Mouse (Mus musculus): ENCODE data around the gene Il17rb.

Gene Il17rb

DNA sequence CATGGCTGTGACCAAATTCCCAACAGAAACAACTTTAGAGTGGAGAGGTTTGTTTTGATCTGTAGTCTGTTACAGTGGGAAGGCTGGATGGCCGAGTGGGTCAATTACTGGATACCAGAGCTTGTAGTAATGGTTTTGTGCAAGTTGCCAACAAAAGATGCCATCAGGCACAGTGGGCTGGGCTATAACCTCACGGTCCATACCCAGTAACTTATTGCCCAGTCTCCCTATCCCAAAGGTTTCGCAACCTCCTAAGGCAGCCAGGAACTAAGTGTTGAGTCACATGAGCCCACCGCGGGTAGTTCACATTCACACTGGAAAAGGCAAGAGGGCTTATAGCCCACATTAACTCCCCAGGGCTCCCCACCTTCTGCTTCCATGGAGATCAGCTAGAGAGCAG is 8.0 kb upstream of the Il17rb start:
- no peak for DNase-seq (ENCODE audit: low spot score in 2 of 2)

DNA sequence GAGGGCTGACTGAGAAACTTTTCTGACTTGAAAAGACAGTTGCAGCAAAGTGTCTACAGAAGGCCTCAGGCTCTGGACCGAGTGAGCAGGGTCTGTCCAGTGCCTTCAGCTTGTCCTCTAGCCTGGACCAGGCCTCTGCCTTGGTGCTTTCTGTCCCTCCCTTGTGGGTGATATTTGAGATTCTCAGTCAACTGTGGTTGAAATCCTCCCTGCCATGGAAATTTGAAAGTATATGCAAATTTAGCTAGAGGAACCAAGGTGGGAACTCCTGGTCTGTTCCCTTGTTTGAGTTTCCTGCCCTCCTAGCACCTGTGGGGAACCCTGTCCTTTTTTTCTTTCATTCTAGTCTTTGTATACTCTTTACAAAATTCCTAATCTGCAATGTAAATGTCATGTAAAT is 6.3 kb upstream of the Il17rb start:
- no peak for DNase-seq (ENCODE audit: low spot score in 2 of 2)

DNA sequence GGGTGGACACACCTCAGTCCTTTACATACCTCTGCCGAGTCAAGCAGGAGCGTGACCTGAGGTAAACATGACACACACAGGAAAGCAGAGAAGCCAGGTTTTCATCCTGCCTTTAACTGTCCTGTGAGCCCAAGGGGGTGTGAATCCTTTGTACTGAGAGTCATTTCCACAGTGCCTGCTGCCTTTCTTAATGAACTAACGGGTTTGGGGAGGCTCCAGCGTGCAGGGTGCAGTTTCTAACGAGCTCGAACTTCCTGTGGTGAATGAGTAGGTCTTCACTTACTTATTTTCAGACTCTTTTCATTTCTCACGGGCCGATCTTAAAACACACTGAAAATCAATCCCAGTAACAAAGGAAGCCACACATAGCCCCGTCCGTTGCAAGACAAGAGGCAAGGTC is 5.8 kb upstream of the Il17rb start:
- peak in 1 of 2 experiments; percentile 41 for DNase-seq (ENCODE audit: low spot score in 2 of 2)

DNA sequence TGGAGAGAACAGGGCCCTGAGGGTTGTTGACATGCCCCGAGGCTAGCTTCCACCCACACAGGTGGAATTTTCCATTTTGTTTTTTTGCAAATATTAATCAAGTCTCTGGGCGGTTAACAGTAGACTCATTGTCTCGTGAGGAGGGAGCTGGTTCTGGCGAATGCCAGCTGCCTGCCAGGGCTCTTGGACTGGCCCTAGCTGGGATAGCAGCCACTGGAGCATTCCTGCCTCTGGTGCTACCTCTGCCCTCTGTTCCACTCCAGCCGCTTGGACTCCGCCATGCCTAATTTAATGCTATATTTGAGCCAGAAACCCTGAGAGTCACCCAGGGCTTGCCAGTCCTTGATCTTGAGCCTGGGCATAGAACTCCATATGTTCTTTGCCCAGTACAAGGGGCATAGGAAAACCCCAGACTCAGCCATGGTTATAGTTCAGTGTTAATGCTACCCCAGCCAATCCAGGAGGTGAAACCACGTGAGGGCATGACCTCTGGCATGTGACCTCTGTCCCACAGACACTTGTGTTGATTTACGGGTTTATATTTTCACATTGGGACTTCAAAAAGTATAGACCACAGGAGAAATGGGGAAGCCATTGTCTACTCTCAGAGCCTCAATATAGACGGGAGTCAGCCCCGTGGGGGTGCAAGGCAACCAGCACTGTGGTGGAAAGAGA is 3.3 kb upstream of the Il17rb start:
- no peak for DNase-seq (ENCODE audit: low spot score in 2 of 2)

DNA sequence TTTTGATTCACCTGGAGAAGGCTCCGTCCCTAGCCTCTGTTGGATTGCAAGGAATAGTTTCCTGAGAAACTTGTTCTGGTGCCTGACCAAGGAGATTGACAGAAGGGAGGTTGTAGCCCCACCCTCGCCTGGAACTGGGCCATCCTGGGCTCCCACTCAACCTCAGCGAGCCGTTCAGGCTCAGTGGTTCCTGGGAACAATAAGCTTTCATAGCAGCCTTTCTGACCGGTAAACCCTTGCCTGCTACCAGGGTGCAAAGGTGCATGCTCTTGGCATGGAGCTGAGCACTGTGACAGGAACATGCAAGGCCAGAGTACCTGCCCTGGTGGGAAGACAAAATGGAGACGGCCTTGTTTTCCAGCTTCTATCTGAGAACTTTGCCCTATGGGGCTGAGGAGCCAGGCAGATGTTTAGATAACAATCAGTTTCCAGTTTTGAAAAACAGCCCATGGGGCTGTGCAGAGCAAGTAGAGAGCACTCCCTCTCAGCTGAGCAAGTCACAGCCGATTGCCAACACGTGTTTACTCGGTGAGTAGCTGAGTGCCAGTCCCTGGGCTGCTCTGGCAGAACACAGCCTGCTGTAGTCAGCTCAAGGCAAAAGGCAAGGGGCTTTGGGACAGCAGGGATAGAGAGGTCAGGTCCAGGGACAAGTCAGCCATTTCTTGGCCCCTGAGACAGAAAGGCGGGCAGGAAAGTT is 1.3 kb upstream of the Il17rb start:
- DNase-seq (ENCODE audit: low spot score in 2 of 2) = peak; percentile 51 to 54

DNA sequence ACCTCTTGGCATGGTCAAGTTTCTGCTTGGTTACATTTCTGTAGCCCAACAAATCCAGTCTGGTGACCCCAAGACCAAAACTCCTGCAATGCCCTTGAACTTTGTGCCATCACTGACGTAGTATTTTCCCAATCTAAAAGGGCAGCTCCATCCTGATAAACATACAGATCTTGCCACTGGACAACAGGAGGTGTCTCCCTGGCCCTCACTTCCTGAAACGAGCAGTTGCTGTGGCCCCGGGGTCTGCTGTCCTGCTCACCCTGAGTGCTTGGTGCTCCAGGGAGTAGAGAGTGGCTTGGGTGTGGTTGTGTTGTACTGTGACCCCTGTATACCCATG is 9.3 kb downstream of the Il17rb start:
- DNase-seq (ENCODE audit: low spot score in 2 of 2) = no peak

DNA sequence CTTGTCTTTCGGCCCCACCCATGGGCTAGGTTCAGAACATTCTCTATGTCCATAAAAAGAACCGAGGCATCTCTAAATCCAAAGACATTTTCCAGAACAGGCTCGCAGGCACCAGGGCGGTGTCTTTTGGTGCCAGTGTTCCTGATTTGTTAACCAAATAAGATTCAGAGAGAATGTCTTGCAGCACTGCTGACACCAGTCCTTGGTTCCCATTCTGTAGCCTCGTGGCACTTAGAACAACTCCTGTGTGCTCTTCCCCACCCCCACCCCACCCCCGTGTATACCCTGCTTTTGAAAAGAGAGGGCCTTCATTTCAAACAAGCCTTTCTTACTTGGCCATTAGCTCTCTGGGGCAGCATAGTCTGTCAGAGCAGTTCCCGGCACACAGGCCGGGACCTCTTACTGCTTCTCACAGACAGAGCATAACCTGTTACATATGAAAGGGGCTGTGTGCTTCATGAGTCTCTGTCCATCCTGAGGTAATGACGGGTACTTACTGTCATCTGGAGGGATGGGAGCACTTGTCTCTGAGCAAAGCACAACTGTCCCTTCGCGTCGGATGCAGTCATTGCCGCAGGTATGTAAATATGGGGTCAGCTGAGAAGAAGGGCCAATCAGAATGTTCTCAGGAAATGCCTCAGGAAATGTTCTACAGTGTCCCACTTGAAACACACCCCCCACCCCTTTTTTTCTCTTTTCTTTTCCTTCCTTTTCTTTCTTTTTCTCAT is 9.8 kb downstream of the Il17rb start:
- DNase-seq (ENCODE audit: low spot score in 2 of 2) = no peak

DNA sequence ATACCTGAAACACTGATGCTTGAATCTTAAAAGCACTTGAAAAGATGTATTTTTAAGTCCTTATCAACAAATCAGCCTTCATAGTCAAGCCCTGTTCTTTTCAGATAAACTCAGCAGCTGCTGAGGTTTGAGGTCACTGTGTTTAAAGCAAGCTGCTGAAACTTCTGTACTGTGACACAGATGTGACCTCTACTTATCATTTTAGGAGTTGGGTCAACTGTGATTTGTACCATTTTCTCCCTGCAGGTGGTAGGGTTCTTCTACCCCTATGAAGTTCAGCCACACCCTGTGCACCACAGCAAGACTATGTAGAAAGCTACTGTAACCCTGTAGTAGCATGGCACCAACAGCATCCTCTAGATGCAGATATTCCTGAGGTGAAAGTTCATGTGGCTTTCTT is 11.4 kb downstream of the Il17rb start:
- no peak for DNase-seq (ENCODE audit: low spot score in 2 of 2)

DNA sequence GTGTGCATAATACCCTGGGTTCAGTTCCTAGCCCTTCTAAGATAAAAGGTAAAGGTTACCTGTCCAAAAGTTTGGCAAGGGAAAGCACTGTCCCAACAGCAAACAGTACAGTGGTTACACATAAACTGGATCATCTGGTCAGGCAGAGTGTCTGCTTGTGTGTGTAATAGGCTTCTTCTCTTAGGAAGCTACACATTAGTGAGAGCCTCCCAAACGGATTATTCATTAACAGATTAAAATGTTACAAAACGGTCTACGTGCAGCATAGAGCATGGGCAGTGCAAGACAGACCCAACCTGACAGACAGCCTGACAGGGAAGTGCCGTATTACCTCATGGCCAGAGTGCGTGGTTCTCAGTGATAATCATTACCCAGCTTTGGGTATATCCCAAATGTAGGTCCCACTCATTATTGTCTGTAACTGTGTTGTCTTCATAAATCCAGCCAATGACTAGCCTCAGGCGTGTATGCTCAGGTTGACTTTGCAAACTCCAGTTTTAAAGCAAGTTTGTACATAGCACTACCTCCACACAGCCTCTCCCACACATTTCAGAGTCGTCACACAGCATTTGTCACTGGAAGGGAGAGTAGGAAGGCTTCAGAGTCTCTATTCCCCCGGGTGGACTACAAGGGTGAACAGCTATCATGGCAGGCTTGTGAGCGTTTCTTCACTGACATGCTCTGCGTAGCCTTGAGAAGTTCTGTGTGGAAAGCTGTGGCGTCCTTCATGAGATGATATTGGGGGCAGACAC is 12.5 kb downstream of the Il17rb start:
- no peak for DNase-seq (ENCODE audit: low spot score in 2 of 2)

DNA sequence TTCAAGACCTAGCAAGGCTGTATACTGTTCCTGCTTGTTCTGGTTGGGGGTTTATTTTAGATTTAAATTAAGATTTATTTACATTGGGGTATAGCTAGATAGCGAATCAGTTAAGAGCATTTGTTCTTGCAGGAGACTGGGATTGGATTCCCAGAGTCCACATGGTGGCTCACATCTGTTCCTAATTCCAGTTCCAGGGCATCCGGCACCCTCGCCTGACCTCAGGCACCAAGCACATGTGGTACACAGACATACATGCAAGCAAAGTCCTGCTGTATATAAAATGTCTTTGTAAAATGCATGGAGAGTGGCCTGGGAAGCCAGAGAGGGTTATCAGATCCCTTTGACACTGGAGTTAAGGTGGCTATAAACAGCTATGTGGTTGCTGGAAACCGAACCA is 13.7 kb downstream of the Il17rb start:
- DNase-seq (ENCODE audit: low spot score in 2 of 2) = no peak

DNA sequence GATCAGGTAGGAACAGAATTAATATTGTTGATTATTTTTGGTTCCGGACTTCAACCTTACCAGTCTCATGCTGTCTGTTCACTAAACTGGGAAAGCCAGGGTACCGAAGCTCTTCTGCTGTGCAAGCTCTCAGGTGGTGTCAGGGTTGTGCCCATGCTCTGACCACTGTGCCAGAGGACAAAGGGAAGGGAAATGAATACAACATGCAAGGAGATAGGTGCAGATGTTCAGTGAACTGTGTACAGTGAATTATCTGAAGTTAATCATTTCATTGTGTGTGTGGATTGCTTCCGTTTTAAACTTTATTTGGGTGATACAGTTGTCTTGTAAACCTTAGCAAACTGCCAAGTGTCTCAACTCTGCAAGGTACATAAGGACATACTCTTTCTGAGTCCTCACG is 20.4 kb downstream of the Il17rb start:
- no peak for DNase-seq (ENCODE audit: low spot score in 2 of 2)

DNA sequence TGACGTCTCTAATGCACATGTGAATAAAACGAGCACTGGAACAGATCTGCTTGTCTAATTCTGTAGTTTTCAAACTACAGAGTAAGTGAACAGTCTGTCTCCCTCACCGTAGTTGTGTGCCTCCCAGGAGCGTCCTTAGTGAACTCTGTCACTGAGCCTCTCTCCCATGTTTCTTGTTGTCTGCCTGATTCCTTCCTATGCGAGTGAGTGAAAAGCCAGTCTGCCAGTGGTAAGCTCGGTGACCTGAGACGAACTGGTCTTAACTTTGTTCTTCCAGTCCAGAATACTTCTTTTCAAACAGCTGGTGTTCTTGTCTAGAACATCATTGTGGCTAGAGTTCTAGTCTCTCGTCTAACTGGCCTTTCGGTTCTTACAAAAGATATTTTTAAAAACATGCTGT is 21.0 kb downstream of the Il17rb start:
- DNase-seq (ENCODE audit: low spot score in 2 of 2) = no peak

DNA sequence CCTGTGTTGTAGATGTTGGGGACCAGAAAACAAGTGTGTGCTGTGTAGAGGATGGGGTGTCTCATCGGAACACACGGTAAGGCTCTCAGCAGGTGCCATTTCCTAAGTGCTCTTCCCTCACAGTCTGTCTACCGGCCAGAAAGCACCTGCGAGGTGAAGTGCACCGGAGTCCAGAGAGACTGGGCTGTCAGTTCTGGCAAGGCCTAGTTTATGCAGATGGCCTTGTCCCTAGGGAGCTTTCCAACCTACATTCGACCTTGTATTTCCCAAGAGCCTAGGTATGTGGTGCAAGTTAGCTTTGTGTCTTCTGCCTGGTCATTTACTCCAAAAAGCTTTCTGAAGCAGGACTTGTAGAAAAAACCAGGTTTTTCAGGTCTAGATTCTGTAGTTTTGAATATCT is 21.4 kb downstream of the Il17rb start:
- DNase-seq (ENCODE audit: low spot score in 2 of 2) = no peak

DNA sequence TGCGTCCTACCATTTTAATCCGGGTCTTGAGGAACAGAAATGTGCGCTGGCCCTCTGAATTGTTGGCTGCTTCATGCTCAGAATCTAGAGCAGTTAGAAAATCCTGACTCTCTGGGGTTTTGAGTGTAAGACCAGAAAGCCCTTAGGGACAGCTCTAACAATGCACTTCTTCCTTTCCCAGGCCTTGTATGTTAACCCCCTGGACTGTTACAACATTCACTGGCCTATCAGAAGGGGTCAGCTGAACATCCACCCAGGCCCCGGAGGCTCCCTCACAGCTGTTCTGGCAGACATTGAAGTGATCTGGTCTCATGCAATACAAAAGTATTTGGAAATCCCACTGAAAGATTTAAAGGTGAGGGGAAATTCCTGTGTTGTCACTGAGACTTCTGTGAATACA is 22.6 kb downstream of the Il17rb start:
- no peak for DNase-seq (ENCODE audit: low spot score in 2 of 2)

DNA sequence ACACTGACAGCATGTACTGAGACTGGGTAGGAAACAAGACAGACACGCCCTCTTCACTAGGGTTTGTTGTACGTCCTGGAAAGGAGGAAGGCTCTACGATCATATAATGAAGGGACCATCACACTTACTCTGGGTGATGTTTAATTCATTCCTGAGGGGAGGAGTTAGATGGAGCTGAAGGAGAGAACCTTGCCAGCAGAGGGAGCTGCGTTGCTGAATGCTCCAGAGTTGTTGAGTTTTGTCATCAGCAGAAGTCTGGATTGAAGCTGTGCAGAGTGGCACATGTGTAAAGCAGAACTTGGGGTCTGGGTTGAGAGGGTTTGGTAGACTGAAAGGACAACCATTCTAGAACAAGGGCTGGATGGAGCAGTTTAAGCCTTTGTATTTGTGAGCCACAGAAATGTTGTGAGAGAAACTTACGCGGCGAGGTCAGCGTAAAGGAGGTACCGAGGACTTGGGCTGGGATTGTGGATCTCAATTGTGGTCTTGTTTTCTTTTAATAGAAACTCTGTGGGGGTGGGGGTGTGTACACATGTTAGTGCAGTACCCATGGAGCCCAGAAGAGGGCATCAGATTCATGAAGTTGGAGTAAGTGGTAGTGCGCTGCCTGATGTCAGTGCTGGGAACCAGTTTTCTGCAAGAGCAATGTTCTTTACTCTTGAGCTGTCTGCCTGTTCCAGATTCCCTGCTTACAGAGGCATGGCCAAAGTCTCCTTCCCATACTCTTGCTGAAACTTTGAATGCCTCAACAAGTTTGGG is 28.1 kb downstream of the Il17rb start:
- peak in 1 of 2 experiments; percentile 47 for DNase-seq (ENCODE audit: low spot score in 2 of 2)

DNA sequence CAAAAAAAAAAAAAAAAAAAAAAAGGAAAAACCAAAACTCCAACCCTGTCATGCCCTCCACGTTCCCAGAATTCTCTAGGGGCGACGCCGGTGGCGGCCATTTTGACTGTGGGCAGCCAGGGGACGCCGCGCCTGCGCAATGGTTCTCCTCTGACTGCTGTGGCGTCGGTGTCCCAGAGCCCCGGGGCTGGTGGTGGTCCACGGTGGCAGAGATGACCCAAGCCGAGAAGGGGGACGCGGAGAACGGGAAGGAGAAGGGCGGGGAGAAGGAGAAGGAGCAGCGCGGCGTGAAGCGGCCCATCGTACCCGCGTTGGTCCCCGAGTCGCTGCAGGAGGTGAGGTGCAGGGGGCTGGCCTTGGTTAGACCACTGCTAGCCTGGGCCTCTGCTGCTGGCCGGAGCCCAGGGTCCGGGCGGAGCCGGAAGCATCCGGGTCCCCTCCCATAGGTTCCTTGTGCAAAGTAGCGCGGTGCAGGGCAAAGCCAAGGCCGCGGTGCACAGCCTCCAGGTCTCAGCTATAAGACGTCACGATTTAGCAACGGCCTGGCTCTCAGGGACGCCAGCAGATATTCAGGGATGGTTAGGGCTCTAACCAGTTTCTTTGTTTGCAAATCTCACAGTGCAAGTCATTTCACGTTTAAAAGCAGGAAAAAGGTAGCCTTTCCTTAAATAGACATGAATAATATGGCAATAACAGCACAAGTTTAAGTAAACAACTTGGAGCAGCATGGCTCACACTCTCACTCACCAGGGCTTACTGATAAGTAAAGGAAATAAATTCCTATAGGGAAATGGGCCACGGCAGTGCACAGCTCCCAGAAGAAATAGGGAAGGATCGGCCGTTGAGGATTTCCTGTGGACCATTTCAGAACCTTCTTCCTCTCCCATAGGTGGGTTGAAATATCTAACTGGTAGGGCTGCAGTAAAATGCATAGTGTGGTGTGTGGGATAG is 30.2 kb downstream of the Il17rb start, which contains the start of gene Actr8:
Actr8 (plus strand) TSS at position 84 of the 951 bp plus-strand sequence.
- peak; percentile 82 to 88 for DNase-seq (ENCODE audit: low spot score in 2 of 2)

DNA sequence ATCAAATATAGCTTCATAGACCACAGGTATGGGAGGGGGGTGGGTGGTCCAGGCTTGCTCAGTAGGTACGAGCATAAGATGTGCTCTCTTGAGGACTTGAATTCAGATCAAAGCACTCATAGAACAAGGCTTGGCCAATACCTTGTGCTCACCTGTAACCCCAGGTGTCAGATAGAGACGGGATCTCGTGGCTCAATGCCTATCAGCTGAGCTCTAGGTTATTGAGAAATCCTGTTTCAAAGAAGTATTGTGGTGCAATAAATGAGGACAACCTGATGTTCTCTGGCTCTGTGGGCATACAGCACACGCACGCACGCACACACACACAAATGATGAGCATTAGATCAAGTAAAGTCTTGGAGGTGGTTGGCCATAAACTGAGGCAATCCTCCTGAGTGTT is 31.8 kb downstream of the Il17rb start:
- no peak for DNase-seq (ENCODE audit: low spot score in 2 of 2)

DNA sequence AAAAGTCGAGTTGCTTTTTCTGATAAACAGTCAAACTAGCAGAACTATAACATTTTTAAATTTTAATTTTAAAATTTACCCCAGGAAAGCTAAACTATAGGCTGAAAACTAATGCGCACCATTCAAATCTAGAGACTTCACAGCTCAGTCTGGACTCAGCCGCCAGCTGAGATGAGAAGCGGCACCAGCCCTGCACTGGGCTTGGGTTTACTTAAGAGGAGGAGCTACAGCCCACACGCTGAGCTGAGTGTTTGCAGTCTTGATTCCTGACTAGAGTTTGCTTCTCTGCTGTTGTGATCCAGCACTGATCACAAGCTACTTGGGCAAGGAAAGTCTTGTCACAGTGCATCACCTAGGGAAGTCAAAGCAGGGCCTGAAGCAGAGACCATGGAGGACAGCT is 36.7 kb downstream of the Il17rb start:
- no peak for DNase-seq (ENCODE audit: low spot score in 2 of 2)

DNA sequence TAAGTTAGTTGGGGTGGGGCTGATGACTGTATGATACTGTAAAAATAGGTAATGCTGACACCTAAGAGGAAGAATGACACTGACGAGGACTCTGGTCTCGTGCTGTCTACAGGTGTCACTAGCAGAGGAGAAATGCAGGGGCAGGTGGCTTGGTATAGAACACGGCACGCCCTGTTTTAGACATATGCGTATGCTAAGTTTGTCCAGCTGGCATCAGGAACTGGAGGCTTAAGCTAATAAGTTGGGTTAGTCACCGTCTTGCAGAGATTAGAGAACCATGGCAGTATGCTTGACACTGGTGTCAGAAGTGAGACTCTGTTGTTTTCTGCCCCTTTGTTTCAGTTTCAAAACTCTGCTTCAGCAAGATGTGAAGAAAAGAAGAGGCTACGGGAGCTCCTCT is 37.2 kb downstream of the Il17rb start:
- no peak for DNase-seq (ENCODE audit: low spot score in 2 of 2)

DNA sequence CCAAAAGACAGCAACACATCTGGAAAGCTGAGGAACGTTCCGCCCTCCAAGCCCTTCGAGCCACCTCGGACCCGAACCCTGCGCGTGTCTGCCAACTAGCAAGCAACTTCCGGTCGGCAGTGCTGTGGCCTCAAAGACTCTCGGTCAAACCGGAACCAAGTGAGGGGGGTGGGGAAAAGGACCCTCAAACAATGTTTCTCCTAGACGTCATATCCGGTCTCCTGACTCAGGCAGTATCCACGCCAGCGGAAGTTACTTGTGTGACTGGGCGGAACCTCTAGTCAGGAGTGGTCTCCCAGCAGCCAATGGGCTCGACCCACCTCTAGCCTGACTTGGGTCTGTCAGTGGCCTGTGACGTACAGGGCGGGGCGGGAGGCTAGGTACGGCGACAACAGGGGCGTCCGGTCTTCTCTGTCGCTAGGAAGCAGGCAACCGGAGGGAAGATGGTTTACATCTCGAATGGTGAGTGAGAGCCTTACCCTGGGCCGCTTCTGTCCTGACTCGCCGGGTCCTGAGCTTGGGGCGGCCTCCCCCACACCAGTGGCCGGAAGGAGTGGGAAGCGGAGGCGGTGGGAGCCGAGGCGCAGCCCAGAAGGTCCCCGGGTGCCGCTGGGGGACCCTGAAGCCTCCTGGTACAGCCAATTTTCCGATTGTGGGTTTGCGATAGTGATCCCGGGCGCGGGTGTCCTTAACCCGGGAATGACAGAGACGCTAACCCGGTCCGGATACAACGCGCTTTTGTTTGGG is 40.4 kb downstream of the Il17rb start, which contains the start of gene Selenok:
Selenok (plus strand) TSS at position 234 of the 747 bp plus-strand sequence.
- DNase-seq (ENCODE audit: low spot score in 2 of 2) = peak; percentile 91 to 93
